Mouse (Mus musculus) thymus, postnatal 25 days (tissue): ENCODE results near the gene 1700022I11Rik.

Source experiments
- DNase-seq: peaks from one replicate; pipeline ENCODE4 v3.0.0; 2022

Gene 1700022I11Rik

DNA sequence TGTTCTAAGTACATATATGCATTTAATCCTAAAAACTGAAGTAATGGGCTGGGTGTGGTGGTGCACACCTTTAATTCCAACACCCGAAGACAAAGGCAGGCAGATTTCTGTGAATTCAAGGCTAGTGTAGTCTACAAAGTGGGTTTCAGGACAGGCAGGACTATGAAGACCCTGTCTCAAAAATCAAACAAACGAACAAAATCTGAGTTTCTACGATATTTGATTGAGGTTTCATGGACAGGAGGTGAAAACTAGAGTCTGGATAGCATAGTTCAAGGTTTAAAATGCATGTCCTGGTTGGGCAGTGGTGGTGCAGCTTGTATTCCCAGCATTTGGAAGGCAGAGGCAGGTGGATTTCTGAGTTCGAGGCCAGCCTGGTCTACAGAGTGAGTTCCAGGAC lies at the start of gene 1700022I11Rik:
TSS of gene 1700022I11Rik (plus strand) at position 301 of the 400 bp plus-strand sequence.
- DNase-seq, result no peak

- no peak for DNase-seq
Measured at GRCm38 (mm10) chr4:42920726-42921125, 48.7 kb upstream of the 1700022I11Rik start.

DNA sequence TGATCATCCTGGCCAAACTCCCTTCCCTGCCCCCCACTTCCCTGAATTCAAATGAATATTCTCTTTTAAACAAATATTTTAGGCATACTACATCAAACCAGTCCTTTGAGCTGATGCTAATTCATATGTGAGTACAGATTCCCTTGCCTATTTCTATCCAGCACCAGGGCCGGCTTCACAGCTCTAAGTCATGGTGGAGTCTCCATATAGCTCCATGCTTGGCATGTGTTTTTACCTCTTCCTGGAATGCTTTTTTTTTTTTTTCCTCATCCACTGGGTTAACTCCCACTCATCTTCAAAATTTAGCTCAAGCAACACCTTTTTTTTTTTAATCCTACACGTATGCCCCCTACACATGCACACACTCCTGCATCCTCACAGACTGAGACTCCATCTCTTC lies 47.9 kb upstream of the 1700022I11Rik start:
- DNase-seq, result no peak

DNA sequence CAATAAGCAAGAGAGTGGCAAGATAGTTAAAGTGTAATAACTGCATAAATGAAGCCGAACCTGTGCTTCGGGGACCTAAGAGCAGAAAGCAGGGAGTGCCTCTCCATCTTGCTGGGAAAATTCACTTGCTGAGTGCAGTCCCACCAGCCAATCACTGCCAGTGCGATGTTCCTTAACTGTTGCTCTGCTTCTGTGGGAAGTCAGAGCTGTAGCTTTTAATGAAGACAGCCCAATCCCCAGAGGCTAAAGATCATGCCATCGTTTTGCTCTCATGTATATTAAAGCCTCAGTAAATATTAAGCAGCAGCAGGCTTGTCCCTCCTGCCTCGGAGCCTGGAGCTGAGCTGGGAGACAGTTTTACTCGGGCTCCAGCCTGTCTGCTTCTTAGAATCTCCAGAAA lies 47.3 kb upstream of the 1700022I11Rik start:
- no peak for DNase-seq

DNA sequence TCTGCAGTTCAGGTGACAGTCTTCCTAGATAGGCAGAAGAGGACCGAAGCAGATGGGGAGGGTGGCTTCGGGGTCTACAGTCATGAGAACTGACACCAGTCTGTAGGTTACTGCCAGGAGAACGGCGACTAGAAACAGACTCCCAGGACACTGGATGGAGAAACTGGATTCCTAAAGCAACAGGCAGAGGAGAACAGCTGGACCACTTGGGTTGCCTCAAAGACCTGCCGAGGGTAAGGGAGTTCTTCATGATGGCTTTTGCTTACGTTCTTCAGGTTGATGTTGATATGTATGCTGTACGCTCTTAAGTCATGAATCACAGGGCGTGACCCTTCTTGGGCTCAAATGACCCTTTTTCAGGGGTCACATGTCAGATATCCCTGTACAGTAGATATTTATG lies 46.9 kb upstream of the 1700022I11Rik start:
- DNase-seq, result no peak

- DNase-seq, result no peak
Measured at GRCm38 (mm10) chr4:42924095-42924710, 45.2 kb upstream of the 1700022I11Rik start.

DNA sequence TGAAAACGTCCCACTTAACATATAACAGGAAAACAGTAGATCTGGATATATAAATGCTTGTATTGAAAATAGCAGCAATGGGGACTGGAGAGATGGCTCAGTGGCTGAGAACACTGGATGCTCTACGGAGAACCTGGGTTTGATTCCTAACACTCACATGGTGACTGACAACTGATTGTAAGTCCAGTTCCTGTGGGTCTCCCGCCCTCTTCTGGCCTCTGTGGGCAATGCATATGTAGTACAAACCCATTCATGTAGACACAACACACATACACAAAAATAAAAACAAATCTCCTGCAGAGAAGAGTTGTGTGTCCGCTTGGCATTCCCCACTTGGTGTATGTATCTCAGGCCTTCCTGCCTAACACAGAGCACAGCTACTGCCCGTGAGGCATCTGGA lies 41.2 kb upstream of the 1700022I11Rik start:
- no peak for DNase-seq

GRCm38 (mm10) chr4:42928952-42929351 lies 40.5 kb upstream of the 1700022I11Rik start:
- DNase-seq, result no peak

- DNase-seq, result no peak
Measured at GRCm38 (mm10) chr4:42932229-42932969, 37.0 kb upstream of the 1700022I11Rik start.

DNA sequence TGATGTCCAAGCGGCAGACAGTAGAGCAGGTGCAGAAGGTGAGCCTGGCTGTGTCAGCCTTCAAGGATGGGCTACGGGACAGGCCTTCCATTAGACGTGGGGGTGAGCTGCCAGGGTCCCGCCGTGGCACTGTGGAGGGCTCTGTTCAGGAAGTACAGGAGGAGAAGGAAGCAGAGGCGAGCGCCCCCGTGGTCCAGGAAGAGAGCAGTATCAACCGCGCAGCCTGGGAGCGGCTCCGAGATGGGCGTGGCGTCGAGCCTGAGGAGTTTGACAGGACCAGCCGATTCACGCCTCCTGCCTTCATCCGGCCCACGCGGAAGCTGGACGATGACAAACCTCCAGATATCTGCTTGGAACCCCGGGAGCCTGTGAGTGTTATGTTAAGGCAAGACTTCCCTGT lies 35.8 kb upstream of the 1700022I11Rik start:
- peak; percentile 29 for DNase-seq

DNA sequence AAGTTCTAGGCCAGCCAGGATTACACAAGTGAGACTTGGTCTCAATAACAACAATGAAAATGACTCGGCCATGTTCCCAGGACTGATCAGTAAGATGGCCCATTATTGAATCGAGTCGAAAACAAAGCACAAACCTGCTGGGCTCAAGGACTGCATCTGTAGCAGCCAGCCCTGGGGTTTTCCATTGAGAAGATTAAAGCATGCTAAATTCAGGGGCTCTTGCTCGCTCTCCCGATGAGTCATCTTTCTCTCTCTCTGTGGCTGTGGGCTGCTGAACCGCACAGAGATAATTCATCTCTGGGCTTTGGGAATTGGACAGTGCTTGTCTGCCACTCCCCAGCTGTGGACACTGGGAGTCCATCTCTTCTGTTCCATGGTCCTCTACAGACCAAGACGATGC lies 28.0 kb upstream of the 1700022I11Rik start:
- DNase-seq, result no peak

- DNase-seq, result no peak
Measured at GRCm38 (mm10) chr4:42943341-42943740, 26.1 kb upstream of the 1700022I11Rik start.

DNA sequence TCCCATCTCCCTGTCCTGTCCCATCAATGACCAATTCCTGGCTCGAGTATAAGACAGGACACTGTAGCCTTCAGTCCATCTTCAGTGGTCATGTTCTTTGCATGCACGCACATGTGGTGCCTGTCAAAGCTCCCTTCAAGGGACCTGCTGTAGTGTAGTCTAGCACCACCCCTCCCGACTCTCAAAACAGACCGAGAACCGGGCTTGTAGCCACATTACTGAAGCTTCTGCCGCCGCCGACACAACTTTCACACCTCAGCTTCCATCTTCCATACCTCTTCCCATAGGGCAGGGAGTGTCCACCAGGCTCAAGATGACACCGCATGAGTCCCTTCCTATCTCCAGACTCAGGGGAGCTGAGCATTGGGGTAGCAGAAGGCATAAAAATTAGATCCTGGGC lies 25.2 kb upstream of the 1700022I11Rik start:
- DNase-seq, result no peak

DNA sequence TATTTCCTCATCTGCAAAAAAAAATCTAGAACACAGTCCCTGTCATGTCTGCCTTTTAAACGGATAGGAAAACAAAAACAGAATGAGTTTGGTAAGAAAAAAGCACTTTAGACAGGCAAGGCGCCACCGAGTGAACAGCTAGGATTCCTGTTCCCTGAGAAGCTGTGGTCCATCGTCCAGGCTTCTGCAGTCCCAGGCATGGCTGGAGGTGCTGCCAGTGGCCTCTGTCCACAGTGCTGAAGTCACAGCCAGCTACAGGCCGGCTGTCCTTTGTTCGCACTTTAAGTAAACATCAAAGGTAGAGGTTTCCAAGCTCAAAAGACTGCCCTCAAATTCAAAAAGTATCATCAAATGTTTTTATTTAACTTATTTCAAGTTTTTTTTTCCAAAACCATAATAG lies 24.4 kb upstream of the 1700022I11Rik start:
- DNase-seq, result no peak

- no peak for DNase-seq
Measured at GRCm38 (mm10) chr4:42945445-42945844, 24.0 kb upstream of the 1700022I11Rik start.

DNA sequence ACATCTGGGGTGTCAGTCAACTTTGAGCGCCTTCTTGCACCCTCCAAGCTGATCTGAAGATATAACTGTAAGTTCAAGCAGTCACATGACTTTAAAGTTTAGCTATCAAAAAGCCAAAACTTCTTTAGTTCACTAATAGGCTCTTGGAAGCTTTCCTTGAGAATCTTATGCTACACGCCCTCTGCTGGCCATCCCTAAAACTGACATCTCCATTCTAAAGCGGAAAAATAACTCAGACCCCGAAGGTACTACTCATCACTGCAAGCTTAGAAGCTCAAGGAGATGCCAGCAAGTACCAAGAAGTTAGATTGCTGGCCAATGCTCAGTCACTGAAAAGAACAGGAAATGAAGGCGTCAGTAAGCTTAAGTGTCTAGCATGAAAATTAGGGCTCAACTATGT lies 23.5 kb upstream of the 1700022I11Rik start:
- DNase-seq, result peak; percentile 43

DNA sequence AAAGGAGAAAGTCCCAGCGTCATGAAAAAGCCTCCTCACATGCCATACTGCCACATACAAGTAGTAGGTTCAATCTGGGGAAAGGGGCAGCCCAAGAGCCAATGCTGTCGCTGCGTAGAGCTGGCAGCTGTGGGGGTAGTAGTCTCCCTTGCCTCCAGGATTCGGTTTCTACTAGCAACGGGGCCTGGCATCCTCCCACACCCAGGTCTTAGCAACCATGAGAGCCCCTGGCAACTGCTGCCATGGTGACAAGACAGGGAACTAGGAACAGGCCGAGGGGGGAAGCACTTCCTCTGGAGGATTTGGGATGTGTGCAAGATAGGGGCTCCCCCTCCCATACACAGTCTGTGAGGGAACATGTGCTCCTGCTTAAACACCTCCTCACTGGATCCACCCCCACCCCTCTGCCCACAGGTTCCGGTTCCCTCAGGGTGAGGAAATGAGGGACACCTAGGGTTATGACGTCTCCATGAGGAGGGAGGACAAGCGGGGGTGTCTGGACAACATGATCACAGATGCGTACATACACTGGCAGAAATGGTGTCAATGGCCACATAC lies 22.6 kb upstream of the 1700022I11Rik start:
- DNase-seq, result no peak

- no peak for DNase-seq
Measured at GRCm38 (mm10) chr4:42948527-42948926, 20.9 kb upstream of the 1700022I11Rik start.

GRCm38 (mm10) chr4:42949051-42949675 lies 20.2 kb upstream of the 1700022I11Rik start:
- DNase-seq, result no peak

DNA sequence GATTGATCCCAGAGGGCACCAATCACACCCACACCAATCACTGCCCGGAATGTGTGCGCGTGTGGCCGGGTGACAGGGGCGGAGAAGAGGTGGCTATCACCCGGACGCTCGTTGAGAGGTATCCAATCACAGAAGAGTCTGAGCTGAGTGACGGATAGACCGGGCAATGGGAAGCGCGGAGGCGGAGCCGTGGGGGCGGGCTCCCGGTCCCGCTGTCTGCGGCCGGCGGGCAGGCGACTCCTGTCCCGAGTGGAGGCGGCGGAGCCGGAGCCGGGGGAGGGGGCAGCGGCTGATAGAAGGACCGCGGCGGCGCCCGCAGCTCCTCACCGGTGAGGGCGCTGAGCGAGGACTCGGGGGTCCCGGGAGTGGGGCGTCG lies 19.7 kb upstream of the 1700022I11Rik start, which contains the start of gene Dnajb5:
TSS of gene Dnajb5 (plus strand) at position 139 of the 376 bp plus-strand sequence.
- peak; percentile 97 for DNase-seq

- DNase-seq, result peak; percentile 93
Measured at GRCm38 (mm10) chr4:42950065-42950558, 19.3 kb upstream of the 1700022I11Rik start.

DNA sequence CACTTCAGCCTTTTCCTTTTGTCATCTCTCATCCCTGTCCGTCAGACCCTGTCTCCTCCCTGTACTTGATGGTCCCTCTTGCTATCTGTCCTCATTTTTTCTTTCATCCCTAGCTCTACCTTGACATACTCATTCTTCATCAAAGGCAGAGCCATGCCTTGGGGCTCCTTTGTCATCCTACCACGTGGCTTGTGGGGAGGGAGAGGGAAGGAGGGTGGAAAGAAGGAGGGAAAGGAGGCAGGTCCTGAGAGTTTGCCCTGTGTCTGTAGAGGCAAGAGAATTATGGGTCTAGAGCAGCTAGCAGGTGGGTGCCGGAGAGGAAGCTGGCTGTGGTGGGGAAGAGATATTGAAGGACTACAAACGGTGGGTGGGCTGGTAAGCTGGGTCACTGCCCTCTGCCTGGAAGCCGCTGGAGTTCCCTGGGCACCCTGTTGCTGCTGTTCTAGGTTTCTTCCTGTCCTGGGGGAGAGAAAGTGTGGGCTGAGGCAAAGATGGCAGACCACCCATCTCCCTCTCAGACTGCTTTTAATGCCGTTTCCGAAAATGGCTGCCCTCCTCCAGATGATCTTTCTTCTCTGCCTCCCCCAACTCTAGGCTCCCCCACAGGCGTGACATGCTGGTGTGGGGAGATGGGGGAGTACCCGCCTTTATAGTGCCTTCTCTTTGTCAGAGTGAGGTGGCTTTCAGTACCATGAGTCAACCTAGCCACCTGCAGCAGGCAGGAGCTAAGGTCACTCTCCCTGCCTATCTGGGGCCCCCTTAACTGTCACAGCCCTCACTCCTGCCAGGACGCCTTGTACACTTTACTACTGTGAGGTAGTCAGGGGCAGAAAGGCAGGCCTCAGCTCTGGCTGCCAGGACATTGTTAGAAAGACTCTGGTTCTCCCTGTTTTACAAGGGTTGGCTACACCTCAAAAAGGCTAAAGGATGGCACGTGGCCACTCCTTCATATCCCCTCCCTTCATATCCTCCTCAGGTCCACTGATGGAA lies 17.9 kb upstream of the 1700022I11Rik start:
- no peak for DNase-seq
